Mouse (Mus musculus) testis, adult 2 months (tissue): ENCODE data around the gene Hspa4.

ENCODE experiments used
- CTCF ChIP-seq: fragments of 200-500 bp; IDR thresholded peaks from 2 replicates; pipeline ENCODE4 v1.5.1; 2012; ENCODE audit warnings: low read depth, mild to moderate bottlenecking, inconsistent platforms, low read length, moderate library complexity; ENCODE audit not compliant: control insufficient read depth, insufficient read depth, insufficient replicate concordance
- POLR2A ChIP-seq: fragments of 200-500 bp; IDR thresholded peaks from 2 replicates; pipeline ENCODE4 v1.6.1; 2012; ENCODE audit warnings: low read depth, mild to moderate bottlenecking, inconsistent platforms, low read length, moderate library complexity; ENCODE audit not compliant: control insufficient read depth

- no peak for TF ChIP-seq CTCF
- no peak for TF ChIP-seq POLR2A
These were observed 35.4 kb upstream of the Hspa4 start for GRCm38 (mm10) chr11:53335505-53336181.
